Mouse (Mus musculus) heart, embryonic 11.5 days (tissue): ENCODE measurements around the gene Plekhg3. TPM values are rescaled to one million over a fixed set of nuclear protein-coding genes. Genes with fewer than 3 reads are reported as not detected.

Experiments used
- ATAC-seq: fragments of 200-750 bp; cut with Nextera tagmentation; replicated peaks from 2 replicates; pipeline ENCODE4 v1.8.0; 2017; ENCODE audit warnings: moderate library complexity; ENCODE audit not compliant: insufficient number of reproducible peaks, low FRiP score, low TSS enrichment
- H3K27ac ChIP-seq: fragments of 300-500 bp; sonication (generic); 2 replicates; pipeline ENCODE4 v1.5.1; 2014; ENCODE audit warnings: mild to moderate bottlenecking, low read depth, low read length
- H3K27me3 ChIP-seq: fragments of 300-500 bp; sonication (generic); 2 replicates; pipeline ENCODE4 v1.6.1; 2014; ENCODE audit warnings: mild to moderate bottlenecking, low read length, mixed read lengths; ENCODE audit not compliant: control insufficient read depth, insufficient read depth
- H3K36me3 ChIP-seq: fragments of 300-500 bp; sonication (generic); 2 replicates; pipeline ENCODE4 v1.6.1; 2014; ENCODE audit warnings: mild to moderate bottlenecking, low read length, moderate library complexity, mixed read lengths; ENCODE audit not compliant: control insufficient read depth, insufficient read depth
- H3K4me1 ChIP-seq: fragments of 300-500 bp; sonication (generic); 2 replicates; pipeline ENCODE4 v1.6.1; 2014; ENCODE audit warnings: low read length; ENCODE audit not compliant: control insufficient read depth, insufficient read depth
- H3K4me2 ChIP-seq: fragments of 300-500 bp; sonication (generic); 2 replicates; pipeline ENCODE4 v1.6.1; 2014; ENCODE audit warnings: mild to moderate bottlenecking, moderate library complexity
- H3K4me3 ChIP-seq: fragments of 300-500 bp; sonication (generic); 2 replicates; pipeline ENCODE4 v1.5.1; 2014; ENCODE audit warnings: low read depth, low read length
- H3K9ac ChIP-seq: fragments of 300-500 bp; sonication (generic); 2 replicates; pipeline ENCODE4 v1.6.1; 2014; ENCODE audit warnings: mild to moderate bottlenecking, low read depth, low read length, moderate library complexity
- H3K9me3 ChIP-seq: fragments of 300-500 bp; sonication (generic); replicated peaks from 2 replicates; pipeline ENCODE4 v1.6.1; 2016; ENCODE audit warnings: low read length; ENCODE audit not compliant: control insufficient read depth
- WGBS: fragments of 180-500 bp; shearing (Covaris S2); extraction: QIAGEN DNeasy Blood & Tissue Kit; methylation state at CpG from one replicate; pipeline ENCODE4 v1.1.7; 2014; ENCODE audit not compliant: insufficient replicate concordance; 5-methylcytosine and 5-hydroxymethylcytosine counted together
- polyA plus RNA-seq: library from polyadenylated mRNA; unstranded; fragments of >200 nt; fragmentation: Nextera tagmentation; extraction: Ambion mirVana; gene quantifications from 2 replicates; pipeline ENCODE4 v1.2.1, GENCODE M21; 2014

Plekhg3 gene
- polyA plus RNA-seq, 1 experiment from 2014 or later: 4.4 TPM

DNA sequence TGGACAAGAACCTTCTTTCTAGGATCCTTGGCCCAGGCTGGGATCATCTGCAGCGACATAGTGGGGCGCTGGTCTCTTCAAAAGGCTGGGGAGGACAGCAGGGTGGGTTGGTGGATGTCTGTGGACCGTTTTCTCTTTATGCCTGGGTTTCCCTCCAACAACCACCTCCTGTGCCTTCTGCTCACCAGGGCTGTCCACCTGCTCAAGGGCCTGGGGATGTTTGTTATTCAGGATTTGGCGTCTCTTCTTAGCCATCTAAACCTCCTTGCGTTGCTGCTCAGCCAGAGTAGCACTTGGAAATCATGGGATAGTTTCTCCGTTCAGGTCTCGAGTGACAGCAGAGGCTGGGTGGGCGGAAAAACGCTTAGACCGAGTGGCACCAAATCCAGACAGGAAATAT is 35.6 kb downstream of the Plekhg3 start:
- H3K4me1 ChIP-seq: peaks cover 5% of the 10 kb centered on the region
- ATAC-seq: no peak
- H3K9me3 ChIP-seq: no peaks in the 10 kb centered on the region
- H3K36me3 ChIP-seq: peaks cover 33% of the 10 kb centered on the region
- no peak overlapping the region for H3K4me3 ChIP-seq
- H3K4me2 ChIP-seq: no peak overlapping the region
- H3K27me3 ChIP-seq: no peaks in the 10 kb centered on the region
- H3K27ac ChIP-seq: no peak overlapping the region
- no peak overlapping the region for H3K9ac ChIP-seq
- 83% methylated on average over 10 of the region's 10 CpGs for WGBS

DNA sequence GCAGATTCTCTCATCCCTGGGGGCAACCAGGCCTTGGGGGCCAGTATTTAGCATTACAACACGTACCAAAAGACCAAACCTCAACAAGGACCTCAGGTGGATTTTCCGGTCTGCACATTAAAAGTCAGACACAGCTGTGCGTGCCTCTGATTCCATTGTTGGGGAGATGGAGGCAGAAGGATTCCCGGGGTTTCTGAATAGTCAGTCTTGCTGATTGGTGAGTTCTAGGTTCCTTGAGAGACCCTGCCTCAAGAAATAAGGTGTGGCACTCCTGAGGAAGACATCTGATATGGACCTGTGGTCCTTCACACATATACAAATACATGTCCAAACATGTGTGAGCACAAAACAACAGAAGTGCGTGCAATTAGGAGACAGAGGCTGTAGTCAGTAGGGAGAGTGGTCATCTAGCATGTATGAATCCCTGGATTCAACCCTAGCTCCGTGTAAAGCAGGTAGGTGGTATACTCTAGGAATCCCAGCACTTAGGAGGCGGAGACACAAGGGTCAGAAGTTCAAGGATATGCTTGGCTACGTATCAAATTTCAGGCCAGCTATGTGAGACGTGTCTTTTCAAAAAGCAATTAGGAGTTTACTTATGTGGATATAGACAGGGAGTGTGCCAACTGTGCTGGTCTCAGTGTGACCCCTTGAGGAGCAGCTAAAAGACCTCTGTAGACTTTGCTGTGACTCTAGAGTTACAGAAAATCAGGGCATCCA is 39.7 kb downstream of the Plekhg3 start:
- no peak overlapping the region for H3K4me3 ChIP-seq
- H3K27me3 ChIP-seq: no peaks in the 10 kb centered on the region
- no peak overlapping the region for H3K27ac ChIP-seq
- peaks cover 21% of the 10 kb centered on the region for H3K36me3 ChIP-seq
- no peaks in the 10 kb centered on the region for H3K9me3 ChIP-seq
- no peak for ATAC-seq
- H3K4me2 ChIP-seq: no peak overlapping the region
- no peak overlapping the region for H3K9ac ChIP-seq
- WGBS: 71% methylated on average over 9 of the region's 9 CpGs
- peaks cover 5% of the 10 kb centered on the region for H3K4me1 ChIP-seq

DNA sequence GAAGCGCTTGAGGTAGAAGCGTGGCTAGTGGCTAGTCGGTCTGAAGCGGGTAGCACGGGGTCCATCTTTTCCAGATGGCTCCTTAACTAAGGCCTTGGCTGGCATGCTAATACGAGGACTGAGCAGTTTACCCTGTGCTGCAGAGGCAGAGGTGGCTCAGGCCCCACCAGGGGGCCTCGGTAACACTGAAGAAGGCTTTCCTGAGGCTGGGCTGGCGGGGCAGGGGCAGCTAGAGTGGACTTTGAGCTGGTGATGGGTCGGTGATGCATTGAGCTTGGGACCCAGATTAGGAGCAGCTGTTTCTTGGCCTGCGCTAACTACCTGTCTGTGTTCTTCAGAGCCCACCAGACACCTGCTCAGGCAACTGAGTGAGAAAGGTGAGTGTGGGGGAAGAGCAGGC is 40.6 kb downstream of the Plekhg3 start:
- Histone ChIP-seq H3K4me2 (no peak overlapping the region), H3K9me3 (no peaks in the 10 kb centered on the region), H3K4me3 (no peak overlapping the region), H3K27me3 (no peaks in the 10 kb centered on the region), H3K4me1 (peaks cover 5% of the 10 kb centered on the region), H3K9ac (no peak overlapping the region), H3K36me3 (peaks cover 13% of the 10 kb centered on the region), H3K27ac (no peak overlapping the region)
- 83% methylated on average over 10 of the region's 10 CpGs for WGBS
- ATAC-seq: no peak

DNA sequence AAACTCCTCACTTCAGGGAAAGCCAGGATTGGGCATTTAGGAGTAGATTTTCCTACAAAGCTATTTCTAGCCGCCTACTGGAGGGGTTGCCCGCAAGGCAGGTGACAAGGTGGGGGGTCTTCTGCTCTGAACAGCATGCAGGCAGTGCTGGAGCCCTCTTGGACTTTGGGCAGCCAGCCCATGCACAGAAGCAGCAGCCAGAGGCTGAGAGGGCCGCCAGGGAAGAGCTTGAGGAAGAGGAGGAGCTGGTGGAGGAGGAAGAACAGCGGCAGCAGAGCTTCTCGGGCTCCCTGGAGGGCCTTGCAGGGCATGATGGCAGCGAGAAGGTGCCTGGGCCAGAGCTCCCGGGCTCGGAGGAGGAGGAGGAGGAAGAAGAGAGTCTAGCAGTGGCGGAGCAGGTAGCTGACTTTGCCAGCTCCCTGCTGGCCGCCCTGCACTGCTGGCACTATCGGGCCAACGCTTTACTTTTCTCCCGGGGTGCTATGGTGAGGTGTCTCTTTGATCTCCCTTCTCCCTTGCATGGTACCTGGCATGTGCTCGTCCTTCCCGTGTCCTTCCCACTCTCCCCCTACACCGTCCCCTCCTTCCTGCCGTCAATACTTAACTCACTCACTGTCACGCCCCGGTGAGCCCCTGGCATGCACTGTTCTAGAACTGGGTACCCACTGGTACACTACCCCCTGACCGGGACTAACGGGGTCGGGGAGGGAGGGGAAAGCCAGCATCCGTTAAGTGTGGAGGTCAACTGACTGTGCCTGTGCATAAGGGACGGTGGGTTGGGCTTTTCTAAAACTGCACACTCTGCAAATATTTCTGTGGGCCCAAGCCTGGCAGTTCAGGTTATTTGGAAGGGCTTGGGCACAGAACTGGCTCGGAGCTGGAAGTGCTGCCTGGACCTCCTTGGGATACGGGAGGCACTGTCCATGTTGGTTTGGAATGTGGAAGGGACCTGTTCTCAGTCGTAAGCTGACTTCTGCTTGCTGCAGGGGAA is 41.9 kb downstream of the Plekhg3 start:
- Histone ChIP-seq H3K4me1 (peaks cover 5% of the 10 kb centered on the region), H3K27me3 (no peaks in the 10 kb centered on the region), H3K4me2 (no peak overlapping the region), H3K36me3 (peaks cover 10% of the 10 kb centered on the region; the same call in 1 of the 2 replicates), H3K9ac (no peak overlapping the region), H3K9me3 (no peaks in the 10 kb centered on the region), H3K4me3 (no peak overlapping the region), H3K27ac (no peak overlapping the region)
- no peak for ATAC-seq
- 79% methylated on average over 27 of the region's 27 CpGs for WGBS

DNA sequence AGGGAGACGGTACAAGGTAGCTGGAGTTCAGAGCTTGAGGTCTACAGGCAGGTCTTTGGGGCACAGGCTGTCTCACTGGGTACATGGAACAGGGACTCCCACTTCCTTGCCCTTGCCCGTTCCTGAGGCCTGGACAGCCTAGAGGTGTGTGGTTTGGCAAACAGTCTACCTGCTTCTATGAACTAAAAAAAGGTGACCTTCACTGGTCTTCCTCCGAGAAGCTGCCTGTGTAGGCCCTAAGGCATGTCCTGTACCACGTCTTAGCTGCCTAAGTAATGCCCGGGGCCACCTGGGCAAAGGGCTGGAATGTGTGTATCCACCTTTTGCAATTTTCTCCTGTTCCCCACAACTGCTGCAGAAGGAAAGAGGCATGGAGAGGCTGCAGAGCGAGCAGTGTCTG is 42.7 kb downstream of the Plekhg3 start:
- Histone ChIP-seq H3K36me3 (peaks cover 11% of the 10 kb centered on the region; the same call in 1 of the 2 replicates), H3K4me1 (peaks cover 5% of the 10 kb centered on the region), H3K27me3 (no peaks in the 10 kb centered on the region)

DNA sequence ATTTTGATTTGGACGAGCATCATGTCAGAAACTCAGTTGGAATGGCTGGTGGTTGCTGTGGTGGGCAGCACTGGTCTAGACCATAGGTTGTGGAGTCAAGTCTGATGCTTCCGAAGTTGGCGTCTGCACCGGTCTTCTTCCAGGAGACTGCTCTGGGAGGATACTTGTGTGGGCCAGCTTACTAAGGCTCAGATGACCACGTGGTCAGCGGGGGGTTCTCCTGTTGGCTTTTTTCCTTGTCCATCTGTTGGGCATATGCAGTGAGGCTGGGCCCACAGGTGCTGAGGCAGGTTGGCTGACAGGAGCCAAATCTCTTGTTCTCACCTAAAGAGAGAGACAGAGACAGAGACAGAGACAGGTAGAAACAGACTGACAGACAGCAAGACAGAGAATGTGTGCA is 44.1 kb downstream of the Plekhg3 start:
- no peak for ATAC-seq
- H3K36me3 ChIP-seq: peaks cover 11% of the 10 kb centered on the region; the same call in 1 of the 2 replicates
- 87% methylated on average over 6 of the region's 6 CpGs for WGBS
- no peak overlapping the region for H3K4me2 ChIP-seq
- no peak overlapping the region for H3K9ac ChIP-seq
- H3K4me3 ChIP-seq: no peak overlapping the region
- no peaks in the 10 kb centered on the region for H3K27me3 ChIP-seq
- H3K27ac ChIP-seq: no peak overlapping the region
- no peaks in the 10 kb centered on the region for H3K9me3 ChIP-seq
- peaks cover 5% of the 10 kb centered on the region for H3K4me1 ChIP-seq

More for the DNA sequence above, 42.7 kb downstream of the Plekhg3 start:
- no peak overlapping the region for H3K4me2 ChIP-seq
- no peaks in the 10 kb centered on the region for H3K9me3 ChIP-seq
- H3K9ac ChIP-seq: no peak overlapping the region
- no peak overlapping the region for H3K4me3 ChIP-seq
- no peak for ATAC-seq
- WGBS: 85% methylated on average over 6 of the region's 6 CpGs
- no peak overlapping the region for H3K27ac ChIP-seq

DNA sequence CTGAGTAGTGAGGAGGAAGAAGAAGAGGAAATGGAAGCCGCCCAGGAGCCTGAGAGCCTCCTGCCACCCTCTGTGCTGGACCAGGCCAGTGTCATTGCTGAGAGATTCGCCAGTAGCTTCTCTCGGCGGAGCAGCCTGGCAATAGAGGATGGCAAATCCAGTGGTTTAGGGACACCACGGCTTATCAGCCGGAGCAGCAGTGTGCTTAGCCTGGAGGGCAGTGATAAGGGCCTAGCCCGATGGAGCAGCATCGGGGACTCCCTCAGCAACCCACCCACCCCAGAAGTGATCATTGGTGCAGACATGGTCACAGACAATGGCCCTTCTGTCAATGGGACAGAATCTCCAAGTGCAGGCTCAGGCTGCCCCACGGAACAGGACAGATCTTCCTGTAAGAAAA is 45.4 kb downstream of the Plekhg3 start:
- 62% methylated on average over 9 of the region's 9 CpGs for WGBS
- no peaks in the 10 kb centered on the region for H3K4me1 ChIP-seq
- H3K9ac ChIP-seq: no peak overlapping the region
- no peak overlapping the region for H3K27ac ChIP-seq
- H3K4me3 ChIP-seq: no peak overlapping the region
- H3K36me3 ChIP-seq: peaks cover 9% of the 10 kb centered on the region; the same call in 1 of the 2 replicates
- H3K9me3 ChIP-seq: no peaks in the 10 kb centered on the region
- H3K27me3 ChIP-seq: no peaks in the 10 kb centered on the region
- no peak for ATAC-seq
- H3K4me2 ChIP-seq: no peak overlapping the region

DNA sequence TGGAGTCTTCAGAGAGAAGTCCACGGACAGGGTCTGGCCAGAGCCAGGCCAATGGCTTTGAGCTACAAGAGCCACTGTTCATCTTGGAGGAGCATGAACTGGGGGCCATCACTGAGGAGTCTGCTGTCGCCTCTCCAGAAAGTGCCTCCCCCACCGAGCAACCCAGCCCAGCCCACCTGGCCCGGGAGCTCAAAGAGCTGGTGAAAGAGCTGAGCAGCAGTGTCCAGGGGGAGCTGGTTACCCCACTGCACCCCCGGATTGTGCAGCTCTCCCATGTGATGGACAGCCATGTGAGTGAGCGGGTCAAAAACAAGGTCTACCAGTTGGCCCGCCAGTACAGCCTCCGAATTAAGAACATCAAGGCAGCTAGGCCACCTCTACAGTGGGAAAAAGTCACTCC is 46.1 kb downstream of the Plekhg3 start:
- Histone ChIP-seq H3K36me3 (peaks cover 9% of the 10 kb centered on the region; the same call in 1 of the 2 replicates), H3K9ac (no peak overlapping the region), H3K27ac (no peak overlapping the region), H3K4me3 (no peak overlapping the region), H3K9me3 (no peaks in the 10 kb centered on the region), H3K27me3 (no peaks in the 10 kb centered on the region), H3K4me2 (no peak overlapping the region), H3K4me1 (no peaks in the 10 kb centered on the region)
- 87% methylated on average over 8 of the region's 8 CpGs for WGBS
- ATAC-seq: no peak
